Mouse (Mus musculus) midbrain, embryonic 11.5 days (tissue): ENCODE measurements around the gene Ttc41. TPM values are rescaled to one million over a fixed set of nuclear protein-coding genes. Genes with fewer than 3 reads are reported as not detected.

Experiments used
- ATAC-seq: fragments of 200-750 bp; cut with Nextera tagmentation; 2 replicates; pipeline ENCODE4 v1.8.0; 2017; ENCODE audit warnings: moderate TSS enrichment, moderate library complexity; ENCODE audit not compliant: low FRiP score
- DNase-seq: peaks from one replicate; pipeline ENCODE4 v3.0.0; 2015; ENCODE audit warnings: low spot score; ENCODE audit errors: missing footprints
- H3K27ac ChIP-seq: fragments of 300-500 bp; sonication (generic); 2 replicates; pipeline ENCODE4 v1.5.1; 2014; ENCODE audit warnings: low read depth, low read length
- H3K27me3 ChIP-seq: fragments of 300-500 bp; sonication (generic); 2 replicates; pipeline ENCODE4 v1.6.1; 2014; ENCODE audit warnings: mild to moderate bottlenecking, low read length, moderate library complexity, mixed read lengths; ENCODE audit not compliant: control insufficient read depth, insufficient read depth
- H3K36me3 ChIP-seq: fragments of 300-500 bp; sonication (generic); 2 replicates; pipeline ENCODE4 v1.6.1; 2014; ENCODE audit warnings: mild to moderate bottlenecking, low read length, moderate library complexity, mixed read lengths; ENCODE audit not compliant: control insufficient read depth, insufficient read depth
- H3K4me1 ChIP-seq: fragments of 300-500 bp; sonication (generic); 2 replicates; pipeline ENCODE4 v1.6.1; 2014; ENCODE audit warnings: low read length; ENCODE audit not compliant: control insufficient read depth, insufficient read depth
- H3K4me2 ChIP-seq: fragments of 300-500 bp; sonication (generic); 2 replicates; pipeline ENCODE4 v1.6.1; 2014; ENCODE audit warnings: mild to moderate bottlenecking, moderate library complexity
- H3K4me3 ChIP-seq: fragments of 300-500 bp; sonication (generic); 2 replicates; pipeline ENCODE4 v1.5.1; 2014; ENCODE audit warnings: low read depth, low read length
- H3K9ac ChIP-seq: fragments of 300-500 bp; sonication (generic); 2 replicates; pipeline ENCODE4 v1.6.1; 2014; ENCODE audit warnings: low read length
- H3K9me3 ChIP-seq: fragments of 300-500 bp; sonication (generic); 2 replicates; pipeline ENCODE4 v1.6.1; 2016; ENCODE audit warnings: low read length; ENCODE audit not compliant: control insufficient read depth
- WGBS: fragments of 180-500 bp; shearing (Covaris S2); extraction: QIAGEN DNeasy Blood & Tissue Kit; methylation state at CpG from one replicate; pipeline ENCODE4 v1.1.7; 2014; 5-methylcytosine and 5-hydroxymethylcytosine counted together
- polyA plus RNA-seq: library from polyadenylated mRNA; unstranded; fragments of >200 nt; fragmentation: Nextera tagmentation; extraction: Ambion mirVana; gene quantifications from 2 replicates; pipeline ENCODE4 v1.2.1, GENCODE M21; 2014

Gene Ttc41
- polyA plus RNA-seq, 1 experiment from 2014 or later = 1.9 TPM

DNA sequence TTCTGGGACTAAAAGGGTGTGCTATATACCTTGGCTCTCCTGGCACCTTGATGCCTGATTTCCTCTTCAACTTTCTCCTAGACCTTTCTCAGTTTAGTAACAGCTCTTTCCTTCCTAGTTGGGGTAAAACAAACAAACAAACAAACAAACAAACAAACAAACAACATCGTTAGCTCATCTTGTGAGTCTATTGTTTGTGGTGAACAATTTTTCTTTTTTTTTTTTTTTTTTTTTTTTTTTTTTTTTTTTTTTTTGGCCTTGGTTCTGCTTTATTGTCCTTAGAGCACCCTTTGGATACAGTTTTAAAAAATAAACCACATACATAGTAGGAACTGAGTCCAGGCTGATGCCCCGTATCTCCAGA is 25.9 kb downstream of the Ttc41 start:
- Histone ChIP-seq H3K27ac (no peak overlapping the region), H3K9ac (no peak overlapping the region), H3K36me3 (no peaks in the 10 kb centered on the region), H3K4me3 (no peak overlapping the region), H3K27me3 (no peaks in the 10 kb centered on the region), H3K4me2 (no peak overlapping the region), H3K4me1 (no peaks in the 10 kb centered on the region; the same call in 1 of the 2 replicates), H3K9me3 (no peaks in the 10 kb centered on the region)
- no peak for DNase-seq
- 61% methylated on average over 2 of the region's 2 CpGs for WGBS
- ATAC-seq = no peak

- no peak overlapping the region for H3K27ac ChIP-seq
- H3K9ac ChIP-seq = no peak overlapping the region
- WGBS = 90% methylated on average over 4 of the region's 4 CpGs
- no peaks in the 10 kb centered on the region for H3K36me3 ChIP-seq
- no peak overlapping the region for H3K4me3 ChIP-seq
- ATAC-seq (no peak), DNase-seq (no peak)
- no peaks in the 10 kb centered on the region for H3K4me1 ChIP-seq
- no peak overlapping the region for H3K4me2 ChIP-seq
- H3K9me3 ChIP-seq = no peaks in the 10 kb centered on the region
- no peaks in the 10 kb centered on the region for H3K27me3 ChIP-seq
Observed at GRCm38 (mm10) chr10:86735036-86735435, 29.4 kb downstream of the Ttc41 start.

GRCm38 (mm10) chr10:86742918-86743317 is 37.3 kb downstream of the Ttc41 start:
- no peaks in the 10 kb centered on the region for H3K36me3 ChIP-seq
- H3K4me1 ChIP-seq = no peaks in the 10 kb centered on the region
- no peak overlapping the region for H3K4me3 ChIP-seq
- no peak overlapping the region for H3K27ac ChIP-seq
- ATAC-seq = no peak
- no peak overlapping the region for H3K9ac ChIP-seq
- H3K4me2 ChIP-seq = no peak overlapping the region
- H3K27me3 ChIP-seq = no peaks in the 10 kb centered on the region
- no peak for DNase-seq
- WGBS = 83% methylated on average over 2 of the region's 2 CpGs
- H3K9me3 ChIP-seq = no peaks in the 10 kb centered on the region

- no peaks in the 10 kb centered on the region for H3K27me3 ChIP-seq
Observed at GRCm38 (mm10) chr10:86744306-86744705, 38.7 kb downstream of the Ttc41 start.

GRCm38 (mm10) chr10:86755816-86756502 is 50.3 kb downstream of the Ttc41 start:
- DNase-seq = no peak
- Histone ChIP-seq H3K4me1 (no peaks in the 10 kb centered on the region), H3K27ac (no peak overlapping the region), H3K9me3 (no peaks in the 10 kb centered on the region), H3K4me3 (no peak overlapping the region), H3K4me2 (no peak overlapping the region), H3K36me3 (no peaks in the 10 kb centered on the region), H3K9ac (no peak overlapping the region), H3K27me3 (no peaks in the 10 kb centered on the region)
- 79% methylated on average over 6 of the region's 6 CpGs for WGBS
- no peak for ATAC-seq

More at GRCm38 (mm10) chr10:86744306-86744705, 38.7 kb downstream of the Ttc41 start:
- Histone ChIP-seq H3K36me3 (no peaks in the 10 kb centered on the region), H3K27ac (no peak overlapping the region), H3K4me2 (no peak overlapping the region), H3K4me3 (no peak overlapping the region), H3K4me1 (no peaks in the 10 kb centered on the region), H3K9me3 (no peaks in the 10 kb centered on the region), H3K9ac (no peak overlapping the region)
- DNase-seq (no peak), ATAC-seq (no peak)
- WGBS = 85% methylated on average over 7 of the region's 7 CpGs

GRCm38 (mm10) chr10:86757724-86758123 is 52.1 kb downstream of the Ttc41 start:
- H3K4me1 ChIP-seq = no peaks in the 10 kb centered on the region
- DNase-seq = no peak
- no peak for ATAC-seq
- 98% methylated on average over 1 of the region's 1 CpGs for WGBS
- H3K4me3 ChIP-seq = no peak overlapping the region
- no peaks in the 10 kb centered on the region for H3K9me3 ChIP-seq
- H3K9ac ChIP-seq = no peak overlapping the region
- no peak overlapping the region for H3K27ac ChIP-seq
- H3K36me3 ChIP-seq = no peaks in the 10 kb centered on the region
- H3K4me2 ChIP-seq = no peak overlapping the region
- no peaks in the 10 kb centered on the region for H3K27me3 ChIP-seq

- Histone ChIP-seq H3K4me3 (no peak overlapping the region), H3K4me2 (no peak overlapping the region), H3K9me3 (no peaks in the 10 kb centered on the region), H3K4me1 (no peaks in the 10 kb centered on the region), H3K9ac (no peak overlapping the region), H3K36me3 (no peaks in the 10 kb centered on the region), H3K27me3 (no peaks in the 10 kb centered on the region), H3K27ac (no peak overlapping the region)
- 90% methylated on average over 6 of the region's 6 CpGs for WGBS
- no peak for ATAC-seq
- DNase-seq = no peak
Observed at GRCm38 (mm10) chr10:86758211-86758610, 52.6 kb downstream of the Ttc41 start.

GRCm38 (mm10) chr10:86761236-86761635 is 55.6 kb downstream of the Ttc41 start:
- Histone ChIP-seq H3K4me1 (no peaks in the 10 kb centered on the region), H3K9ac (no peak overlapping the region), H3K9me3 (no peaks in the 10 kb centered on the region), H3K4me3 (no peak overlapping the region), H3K36me3 (no peaks in the 10 kb centered on the region), H3K27me3 (no peaks in the 10 kb centered on the region), H3K4me2 (no peak overlapping the region), H3K27ac (no peak overlapping the region)
- DNase-seq = no peak
- no peak for ATAC-seq
- 67% methylated on average over 1 of the region's 1 CpGs for WGBS

- no peaks in the 10 kb centered on the region for H3K9me3 ChIP-seq
- no peak overlapping the region for H3K27ac ChIP-seq
- no peak for ATAC-seq
- H3K4me3 ChIP-seq = no peak overlapping the region
- no peak overlapping the region for H3K4me2 ChIP-seq
- WGBS = 53% methylated on average over 7 of the region's 7 CpGs
- H3K27me3 ChIP-seq = no peaks in the 10 kb centered on the region
- no peaks in the 10 kb centered on the region for H3K4me1 ChIP-seq
- DNase-seq = no peak
- H3K9ac ChIP-seq = no peak overlapping the region
- no peaks in the 10 kb centered on the region for H3K36me3 ChIP-seq
Observed at GRCm38 (mm10) chr10:86761722-86762383, 56.2 kb downstream of the Ttc41 start.
